Mouse (Mus musculus) liver, adult 2 months (tissue): ENCODE results near the gene Dnajb4.

Experiments used
- CTCF ChIP-seq: fragments of 200-500 bp; IDR thresholded peaks from 2 replicates; pipeline ENCODE4 v1.5.1; 2011; ENCODE audit warnings: low read depth, low read length, control low read depth
- POLR2A ChIP-seq: fragments of 200-500 bp; IDR thresholded peaks from 2 replicates; pipeline ENCODE4 v1.6.1; 2011; ENCODE audit warnings: low read length, control low read depth; ENCODE audit not compliant: insufficient read depth; ENCODE audit errors: extremely low read depth

- TF ChIP-seq POLR2A (no peak), CTCF (no peak)
These were observed 18.7 kb upstream of the Dnajb4 start for GRCm38 (mm10) chr3:152228843-152229242.
